Mouse (Mus musculus): ENCODE measurements at regions not wholly inside any gene's neighbourhood (a gene's known extent, or its start where the extent isn't known, plus 50 kb on each side); places are given as distances from the start of the nearest gene placed in this dataset.

DNA sequence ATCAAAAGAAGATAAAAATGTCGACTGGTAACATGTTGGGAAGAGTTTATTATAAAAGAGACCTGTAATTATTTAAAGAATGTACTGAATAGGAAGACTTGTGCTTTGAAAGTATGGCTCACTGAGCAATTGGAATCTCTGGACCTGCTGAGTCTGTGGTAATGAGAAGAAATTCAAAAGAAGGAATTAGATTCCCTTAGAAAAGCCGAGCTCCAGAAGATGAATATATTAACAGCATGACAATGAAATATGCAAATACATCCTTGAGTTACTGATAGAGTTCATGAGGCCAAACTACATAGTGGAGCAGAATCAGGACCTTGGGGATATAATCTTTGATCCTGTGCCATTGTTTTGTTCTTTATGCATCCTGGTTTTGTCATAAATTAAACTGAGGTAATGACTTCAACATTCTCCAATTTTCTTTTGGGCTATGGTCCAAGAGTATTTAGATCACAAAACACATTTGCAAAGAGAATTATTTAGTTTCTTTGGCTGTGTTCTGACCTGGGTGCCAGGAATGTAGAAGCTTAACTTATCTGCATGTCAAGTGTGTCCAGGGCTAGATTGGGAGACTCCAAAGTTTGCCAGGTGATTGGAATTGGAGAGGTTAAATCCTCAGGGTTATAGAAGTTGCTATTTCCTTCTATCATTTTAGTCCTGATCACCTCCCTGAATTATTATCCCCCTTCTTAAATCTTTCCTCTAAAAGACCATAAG, 461.3 kb upstream of the Frg1 start:
- no peak for ATAC-seq (replicated peaks; ENCODE audit: low read depth, poor library complexity, severe bottlenecking)

DNA sequence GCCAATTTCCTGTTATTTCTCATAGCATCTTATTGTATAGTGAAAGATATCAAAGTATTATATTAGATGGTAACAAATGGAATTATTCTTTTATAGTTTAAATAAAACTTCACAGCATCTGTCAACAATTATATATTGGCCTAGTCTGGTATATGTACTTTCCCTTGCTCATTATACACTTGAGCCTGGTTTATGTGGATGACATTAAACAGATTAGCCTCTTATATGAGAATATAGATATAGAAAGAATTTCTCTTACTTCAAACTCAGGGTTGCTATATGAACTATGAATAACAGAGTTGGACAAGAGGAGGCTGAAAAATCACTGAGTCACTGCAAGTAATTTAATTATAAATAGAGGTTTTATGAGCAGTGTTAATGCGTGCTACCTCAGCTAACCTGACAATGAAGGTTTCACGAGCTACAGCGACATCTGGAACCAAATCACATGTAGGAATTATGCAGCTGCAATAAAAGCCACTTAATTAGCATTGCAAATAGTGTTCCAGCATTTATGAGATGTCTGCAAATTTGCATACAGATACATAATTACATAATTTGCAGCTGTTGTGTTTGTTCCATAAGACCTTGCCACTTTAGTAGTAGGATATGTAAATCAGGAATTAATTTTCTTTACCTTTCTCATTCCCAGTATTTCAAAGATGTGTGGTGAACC, 452.9 kb upstream of the Frg1 start:
- no peak for ATAC-seq (replicated peaks; ENCODE audit: low read depth, poor library complexity, severe bottlenecking)

DNA sequence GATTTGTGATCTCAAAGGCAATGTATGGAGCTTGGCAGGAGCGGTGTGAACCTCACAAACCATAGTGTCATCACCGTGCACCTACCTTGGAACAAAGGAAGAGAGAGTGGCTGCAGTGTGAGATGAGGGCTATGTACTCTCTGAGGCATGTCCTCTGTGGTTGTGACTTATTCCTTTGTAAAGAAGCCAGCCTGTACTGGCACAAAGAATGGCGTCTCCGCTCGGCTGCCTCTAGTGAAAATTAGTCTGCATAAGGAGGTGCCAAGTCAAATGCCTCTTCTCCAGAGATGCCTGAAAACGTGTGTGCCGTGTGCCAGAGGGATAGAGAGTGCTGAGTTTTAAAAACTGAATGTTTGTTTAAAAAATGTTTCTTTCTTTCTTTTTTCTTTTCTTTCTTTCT, 444.0 kb upstream of the Frg1 start:
- no peak for ATAC-seq (replicated peaks; ENCODE audit: low read depth, poor library complexity, severe bottlenecking)

DNA sequence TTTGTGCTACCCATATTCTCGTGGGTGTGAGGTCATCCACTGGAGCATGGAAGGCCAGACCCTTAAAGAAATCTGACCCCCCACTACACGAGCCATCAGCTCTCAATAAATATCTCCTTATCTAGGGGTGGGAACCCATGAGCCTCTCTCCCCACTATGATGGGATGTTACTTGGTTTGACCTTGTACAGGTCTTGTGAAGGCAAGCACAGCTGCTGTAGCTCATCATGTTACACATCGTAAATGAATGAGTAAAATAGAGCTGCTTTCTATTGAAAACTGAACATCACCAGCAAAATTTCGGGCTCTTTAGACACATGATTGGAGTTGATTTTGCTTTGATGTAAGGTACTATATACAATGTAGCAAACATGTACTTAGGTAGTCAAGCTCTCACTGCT, 414.8 kb upstream of the Frg1 start:
- no peak for ATAC-seq (replicated peaks; ENCODE audit: low read depth, poor library complexity, severe bottlenecking)

DNA sequence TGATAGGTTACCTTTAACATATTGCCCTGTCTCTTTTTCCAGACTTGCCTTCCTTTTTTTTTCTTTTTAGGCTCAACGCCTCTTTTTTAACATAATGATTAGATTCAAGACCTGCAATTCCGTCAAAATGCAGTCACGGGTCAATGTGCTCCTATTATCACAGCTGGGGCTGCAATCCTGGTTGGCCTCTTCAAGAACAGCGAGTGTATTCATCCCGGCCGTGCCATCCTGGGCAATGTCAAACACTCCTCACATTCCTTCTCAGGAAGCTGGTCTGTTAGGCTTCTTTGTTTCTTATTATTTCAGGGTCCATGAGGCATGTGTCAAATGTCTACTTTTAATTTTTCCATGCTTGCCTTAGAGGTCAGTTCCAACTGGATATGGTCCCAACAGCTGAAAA, 413.5 kb upstream of the Frg1 start:
- ATAC-seq (replicated peaks; ENCODE audit: low read depth, poor library complexity, severe bottlenecking) = no peak

DNA sequence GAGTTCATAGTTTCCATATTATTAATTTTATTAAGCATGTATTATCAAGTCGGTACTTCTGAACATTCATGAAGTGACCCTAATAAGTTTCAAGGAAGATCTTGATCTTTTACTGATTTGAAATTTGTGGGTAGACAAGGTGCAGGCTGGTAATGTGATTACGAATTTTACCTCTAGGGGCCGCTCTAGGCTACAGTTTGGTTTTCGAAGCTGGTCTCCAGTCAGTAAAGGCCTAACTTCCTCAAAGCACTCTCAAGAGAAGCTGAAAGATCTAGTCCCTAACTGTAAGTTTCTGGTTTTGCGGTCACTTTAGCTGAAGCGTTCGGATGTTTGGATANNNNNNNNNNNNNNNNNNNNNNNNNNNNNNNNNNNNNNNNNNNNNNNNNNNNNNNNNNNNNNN, 408.1 kb upstream of the Frg1 start:
- ATAC-seq (replicated peaks; ENCODE audit: low read depth, poor library complexity, severe bottlenecking) = peak; percentile 89

DNA sequence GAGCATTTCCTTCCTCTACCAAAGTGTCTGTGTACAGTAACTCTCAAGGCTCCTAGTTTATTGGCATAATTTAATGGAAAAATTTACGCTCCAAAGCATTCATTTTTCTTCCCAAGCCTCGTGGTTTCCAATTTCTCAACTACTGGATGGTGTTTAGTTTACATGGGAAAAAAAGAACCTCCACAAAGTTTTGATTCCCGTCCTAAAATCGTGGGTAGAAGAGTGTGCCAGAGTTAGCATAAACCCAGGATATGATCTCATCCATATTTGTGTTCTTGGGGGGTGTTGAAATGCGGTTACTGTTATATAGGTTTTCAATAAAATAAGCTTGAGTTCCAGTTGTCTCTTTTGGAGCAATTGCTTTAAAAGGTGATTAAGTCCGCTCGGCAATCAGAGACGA, 406.2 kb upstream of the Frg1 start:
- no peak for ATAC-seq (replicated peaks; ENCODE audit: low read depth, poor library complexity, severe bottlenecking)

DNA sequence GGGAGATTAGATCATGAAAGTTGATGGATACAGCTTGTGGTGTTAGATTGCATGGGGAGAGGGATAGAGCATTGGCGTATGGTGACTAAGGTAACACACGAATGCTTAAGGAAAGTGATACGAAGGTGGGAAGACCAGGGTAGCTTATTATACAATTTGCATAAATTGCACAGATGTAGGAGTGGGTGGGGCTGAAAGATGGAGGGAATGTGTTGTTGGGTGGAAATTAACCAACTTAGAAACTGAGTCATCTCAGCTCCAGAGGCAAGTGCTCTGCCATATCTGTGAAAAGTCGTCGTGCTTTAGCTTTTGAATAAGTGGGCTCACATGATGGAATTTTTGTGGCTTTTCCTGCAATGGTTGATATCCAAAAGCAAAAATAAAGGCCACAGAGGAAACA, 404.8 kb upstream of the Frg1 start:
- ATAC-seq (replicated peaks; ENCODE audit: low read depth, poor library complexity, severe bottlenecking) = no peak

DNA sequence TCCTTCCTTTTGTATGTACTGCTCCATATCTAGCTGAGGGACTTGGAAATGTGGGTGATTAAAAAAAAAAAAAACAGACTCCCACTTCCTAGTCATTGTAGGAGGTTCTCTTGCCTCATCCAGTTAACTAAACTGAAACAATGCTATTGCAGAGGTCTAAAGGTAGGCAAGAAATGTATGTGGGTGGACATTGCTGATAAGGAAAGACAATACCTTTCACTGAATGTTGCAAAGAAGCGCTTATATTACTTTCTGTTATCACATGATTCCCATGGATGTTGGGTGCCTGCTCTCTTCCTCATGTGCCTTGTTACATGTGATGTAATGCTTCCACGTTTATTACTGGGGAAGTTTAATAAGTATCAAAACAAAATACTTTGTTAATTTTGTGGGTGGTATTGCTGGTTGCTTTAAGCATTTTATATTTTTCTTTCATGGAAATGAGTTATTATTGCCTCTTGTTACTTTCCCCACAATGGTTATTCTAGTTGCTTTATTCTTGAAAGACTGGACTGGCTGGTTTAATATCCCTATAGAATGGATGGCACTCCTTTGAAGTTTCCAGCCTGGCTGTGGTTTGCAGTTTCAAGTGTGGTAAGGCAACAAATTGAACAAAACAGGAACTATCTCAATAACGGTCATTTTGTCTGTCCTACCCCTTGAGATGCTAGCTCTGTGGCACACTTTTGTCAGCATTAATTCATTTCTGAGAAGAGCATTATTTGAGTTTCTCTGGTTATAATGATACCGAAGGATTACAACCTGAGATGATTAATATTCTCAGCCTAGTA, 403.9 kb upstream of the Frg1 start:
- ATAC-seq (replicated peaks; ENCODE audit: low read depth, poor library complexity, severe bottlenecking) = peak; percentile 69

DNA sequence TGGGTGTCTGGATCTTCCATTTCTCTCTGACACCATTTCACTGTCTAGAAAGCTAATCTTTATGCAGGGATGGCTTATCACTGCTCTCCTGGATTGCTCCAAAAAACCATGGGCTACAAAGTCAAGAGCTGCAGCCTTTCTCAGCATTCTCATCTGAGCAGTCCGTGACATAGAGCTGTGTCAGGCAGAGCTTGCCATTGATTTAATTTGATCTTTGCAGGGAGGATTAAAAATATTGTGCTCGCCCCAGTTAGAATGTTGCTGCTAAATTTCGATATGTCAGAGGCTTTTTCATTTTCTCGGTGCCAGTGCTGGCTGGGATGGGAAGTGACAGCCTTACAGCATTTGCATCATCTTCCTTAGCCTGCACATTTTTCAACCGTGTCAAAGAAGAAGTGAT, 401.7 kb upstream of the Frg1 start:
- ATAC-seq (replicated peaks; ENCODE audit: low read depth, poor library complexity, severe bottlenecking) = no peak

DNA sequence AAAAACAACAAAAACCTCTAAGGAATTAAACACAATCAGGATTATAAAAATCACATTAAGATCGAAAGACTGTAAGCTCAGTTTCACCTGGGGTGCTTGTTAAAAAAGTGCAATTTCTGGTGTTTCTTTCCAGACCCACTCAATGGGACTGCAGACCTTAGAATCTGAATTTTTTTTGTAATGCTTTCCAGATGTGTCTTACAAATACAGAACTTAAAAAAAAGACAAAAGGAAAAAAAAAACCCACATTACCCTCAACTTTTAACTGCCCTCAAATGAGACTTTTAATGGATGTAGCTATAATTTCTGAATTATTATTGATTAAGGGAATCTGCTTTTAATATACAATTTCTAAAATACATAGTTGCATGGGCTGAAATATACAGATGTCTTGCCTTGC, 401.2 kb upstream of the Frg1 start:
- no peak for ATAC-seq (replicated peaks; ENCODE audit: low read depth, poor library complexity, severe bottlenecking)

DNA sequence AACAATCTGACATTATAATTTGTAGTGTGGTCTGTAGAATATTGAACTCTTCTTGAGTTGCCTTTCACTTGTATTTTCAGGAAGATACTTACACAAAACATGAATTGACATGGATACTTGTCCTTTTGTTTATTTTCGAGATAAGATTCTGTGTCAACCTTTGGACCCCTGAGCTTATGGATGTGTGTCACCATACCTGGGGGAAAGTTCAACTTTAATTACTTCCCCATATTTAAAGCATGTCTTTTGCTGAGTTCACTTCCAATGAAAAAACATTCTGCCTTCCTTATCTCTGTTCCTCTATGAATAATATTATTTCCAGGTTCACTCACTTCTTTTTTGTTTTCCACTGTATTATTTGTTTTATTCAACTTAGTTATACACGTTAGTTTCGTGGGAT, 398.4 kb upstream of the Frg1 start:
- no peak for ATAC-seq (replicated peaks; ENCODE audit: low read depth, poor library complexity, severe bottlenecking)

DNA sequence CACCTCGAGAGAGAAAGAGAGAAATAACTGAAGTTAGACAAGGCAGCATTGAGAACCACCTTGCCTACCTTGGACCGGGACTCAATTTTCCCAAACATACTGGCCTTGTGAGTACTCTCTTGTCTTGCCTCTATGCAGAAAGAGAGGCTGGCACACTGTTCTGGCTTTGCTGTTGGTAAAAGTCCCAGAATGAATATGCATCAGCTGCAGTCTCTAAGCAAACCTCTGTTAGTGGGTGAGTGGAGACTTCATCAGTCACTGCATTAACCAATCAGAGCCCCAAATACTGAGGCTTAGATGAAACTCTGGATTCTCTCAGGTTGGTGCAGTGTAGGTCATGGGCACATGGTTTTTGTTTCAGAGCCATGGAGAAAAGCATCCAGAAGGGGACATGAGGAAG, 378.8 kb upstream of the Frg1 start:
- no peak for ATAC-seq (replicated peaks; ENCODE audit: low read depth, poor library complexity, severe bottlenecking)

DNA sequence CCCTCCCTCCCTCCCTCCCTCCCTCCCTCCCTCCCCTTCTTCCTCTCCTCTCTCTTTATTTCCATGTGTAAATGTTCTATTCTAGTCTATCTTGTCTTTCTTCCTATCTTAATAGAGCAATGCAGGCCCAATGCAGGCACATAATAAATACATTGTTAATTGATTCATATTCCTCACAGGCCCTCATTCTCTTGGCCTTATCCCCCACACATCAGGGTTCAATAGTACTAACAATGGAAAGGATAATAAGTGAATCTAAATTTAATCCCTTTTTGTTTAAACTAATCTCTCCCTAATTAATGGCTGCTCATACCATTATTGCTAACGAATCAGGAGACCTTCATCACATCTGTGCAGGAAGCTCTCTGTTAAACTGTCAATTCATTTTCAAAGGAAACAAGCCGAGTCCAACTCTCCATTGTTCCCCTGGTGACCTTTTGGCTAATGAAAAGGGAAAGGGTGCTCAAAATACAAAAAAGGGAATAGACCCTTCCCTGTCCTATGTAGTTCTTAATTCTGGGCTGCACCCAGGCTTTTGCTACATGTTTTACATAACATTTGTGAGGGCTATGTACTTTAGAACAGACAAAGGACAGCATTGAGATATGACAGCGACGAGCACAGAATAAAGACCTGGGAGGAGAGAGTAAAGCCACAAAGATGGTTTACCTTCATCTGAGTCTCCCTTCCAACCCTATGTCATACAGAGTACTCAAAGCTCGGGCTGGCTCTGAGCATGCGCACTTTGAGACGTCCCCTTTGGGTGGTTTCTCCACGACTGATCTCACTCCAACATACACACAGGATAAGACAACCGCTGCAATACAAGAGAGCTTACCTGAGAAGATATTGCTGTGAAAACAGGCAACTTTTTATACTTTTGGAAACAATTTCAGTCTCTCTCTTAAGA, 370.3 kb upstream of the Frg1 start:
- ATAC-seq (replicated peaks; ENCODE audit: low read depth, poor library complexity, severe bottlenecking) = no peak

DNA sequence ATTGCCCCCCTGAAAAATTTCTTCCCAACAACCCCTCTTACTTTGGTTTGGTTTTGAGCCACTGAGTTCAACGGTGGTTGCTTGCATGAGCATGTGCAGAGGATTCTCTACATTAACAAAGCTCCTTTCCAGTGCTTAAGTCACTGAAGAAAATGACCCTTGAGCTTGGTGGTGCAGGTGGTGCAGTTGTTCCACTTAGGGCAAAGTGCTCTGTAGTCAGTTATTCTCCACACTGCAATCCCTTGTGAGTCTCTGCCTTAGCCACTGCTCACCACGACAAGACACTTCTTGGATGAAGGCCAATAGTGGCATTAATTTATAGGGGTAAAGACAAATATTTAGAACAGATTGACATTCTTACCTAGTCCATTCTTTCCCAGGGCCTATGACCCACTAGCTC, 369.1 kb upstream of the Frg1 start:
- ATAC-seq (replicated peaks; ENCODE audit: low read depth, poor library complexity, severe bottlenecking) = no peak

DNA sequence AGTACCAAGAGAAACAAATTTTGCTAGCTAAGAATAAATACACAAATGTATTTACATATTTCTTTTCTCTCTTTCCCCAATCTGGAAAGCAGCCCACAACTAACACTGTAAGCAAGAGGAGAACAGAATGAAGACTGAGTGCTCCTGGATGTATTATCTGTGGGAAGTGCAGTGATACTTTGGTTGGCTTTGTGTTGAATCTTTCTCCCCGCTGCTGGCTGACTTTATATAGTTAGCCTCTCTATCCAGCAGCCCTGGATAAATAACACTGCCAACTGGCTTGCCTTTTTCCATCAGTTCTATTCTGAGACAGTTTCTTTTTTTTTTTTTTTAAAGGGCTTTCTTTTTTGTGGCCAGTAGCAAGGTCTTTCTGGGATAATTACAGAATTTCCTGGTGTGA, 366.0 kb upstream of the Frg1 start:
- ATAC-seq (replicated peaks; ENCODE audit: low read depth, poor library complexity, severe bottlenecking) = no peak

DNA sequence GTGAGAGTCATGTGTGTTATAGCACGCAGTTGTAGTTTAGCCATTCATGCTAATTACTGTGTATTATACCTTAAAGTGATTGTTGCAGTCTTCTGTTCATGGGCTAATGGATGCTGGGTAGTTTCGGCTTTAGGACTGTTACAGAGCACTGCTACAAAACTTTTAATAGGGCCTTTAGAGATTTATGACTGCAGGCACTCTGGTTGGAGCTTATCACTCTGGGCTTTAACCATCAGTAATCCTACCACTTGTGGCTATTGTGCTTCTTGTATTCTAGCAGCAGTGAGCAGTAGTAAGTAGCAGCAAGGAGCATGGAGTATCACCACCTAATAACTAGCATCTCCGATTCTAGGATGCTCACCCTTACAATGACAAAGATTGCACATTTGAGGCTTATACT, 362.6 kb upstream of the Frg1 start:
- ATAC-seq (replicated peaks; ENCODE audit: low read depth, poor library complexity, severe bottlenecking) = no peak

DNA sequence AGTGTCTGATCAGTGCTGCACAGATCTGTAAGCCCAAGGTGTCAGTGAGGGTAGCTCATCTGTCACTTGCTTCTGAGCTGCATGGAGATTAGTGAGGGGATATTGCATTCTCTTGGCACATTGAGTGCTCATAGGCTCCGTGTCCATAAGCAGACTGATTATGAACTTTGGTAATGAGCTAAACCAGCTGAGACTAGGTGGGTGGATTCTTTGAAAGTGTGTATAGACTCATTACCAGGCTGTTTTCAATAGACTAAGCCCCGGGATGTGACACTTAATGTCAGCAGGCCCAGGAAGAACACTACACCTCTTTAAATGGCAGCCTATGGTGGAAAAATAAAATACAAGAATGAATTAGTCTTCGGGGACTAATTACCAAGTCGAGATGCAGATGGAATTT, 354.9 kb upstream of the Frg1 start:
- ATAC-seq (replicated peaks; ENCODE audit: low read depth, poor library complexity, severe bottlenecking) = no peak

DNA sequence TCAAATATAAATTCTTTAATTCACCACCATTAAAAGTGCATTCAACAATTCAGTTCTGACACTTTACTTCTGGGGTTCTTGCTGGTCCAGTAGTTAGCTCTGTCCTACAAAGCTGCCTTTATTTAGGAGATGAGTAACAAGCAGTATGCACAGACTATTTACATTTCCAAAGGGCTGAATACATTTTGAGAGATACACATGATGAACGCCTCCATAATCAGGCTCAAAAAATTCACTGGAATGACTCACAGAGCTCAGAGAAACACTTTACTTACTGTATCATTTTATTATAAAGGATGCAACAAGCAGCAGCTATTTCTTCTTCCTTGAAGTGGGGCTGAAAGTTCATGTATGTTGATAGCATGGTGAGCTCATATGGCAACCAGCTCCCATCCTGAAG, 336.6 kb upstream of the Frg1 start:
- ATAC-seq (replicated peaks; ENCODE audit: low read depth, poor library complexity, severe bottlenecking) = no peak

DNA sequence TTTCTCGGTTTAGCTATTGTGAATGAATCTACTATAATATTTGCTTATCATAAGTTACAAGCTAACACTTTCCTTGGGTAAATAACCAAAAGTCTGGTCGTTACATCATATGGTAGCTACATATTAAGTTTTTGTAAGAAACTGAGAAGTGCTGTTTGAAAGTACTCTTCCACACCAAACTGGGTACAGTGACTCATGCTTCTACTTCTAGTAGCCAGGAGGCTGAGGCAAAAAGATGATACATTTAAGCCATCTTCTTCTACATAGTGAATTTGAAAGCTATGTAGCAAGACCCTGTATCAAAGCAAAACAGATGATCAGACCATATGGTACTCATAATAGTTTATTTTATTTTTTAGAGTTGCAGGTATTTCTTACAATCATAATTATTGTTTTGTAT, 335.8 kb upstream of the Frg1 start:
- ATAC-seq (replicated peaks; ENCODE audit: low read depth, poor library complexity, severe bottlenecking) = no peak
